Mouse (Mus musculus) gonadal fat pad, adult 2 months (tissue): Measurements from ENCODE around the gene Pip4k2b. TPM values are rescaled to one million over a fixed set of nuclear protein-coding genes. Genes with fewer than 3 reads are reported as not detected.

Experiments used
- DNase-seq: peaks from one replicate; pipeline ENCODE4 v3.0.0-alpha.2; 2012; ENCODE audit warnings: low read depth
- polyA plus RNA-seq: library from polyadenylated mRNA; depleted of rRNA; stranded (reverse); fragments of >200 nt; gene quantifications from 2 replicates; pipeline ENCODE4 v1.2.3, GENCODE M21; 2012; rRNA removed

Gene Pip4k2b
- polyA plus RNA-seq, 1 experiment = 16.5 TPM

GRCm38 (mm10) chr11:97666794-97667193 lies 77.7 kb downstream of the Pip4k2b start:
- DNase-seq = no peak

DNA sequence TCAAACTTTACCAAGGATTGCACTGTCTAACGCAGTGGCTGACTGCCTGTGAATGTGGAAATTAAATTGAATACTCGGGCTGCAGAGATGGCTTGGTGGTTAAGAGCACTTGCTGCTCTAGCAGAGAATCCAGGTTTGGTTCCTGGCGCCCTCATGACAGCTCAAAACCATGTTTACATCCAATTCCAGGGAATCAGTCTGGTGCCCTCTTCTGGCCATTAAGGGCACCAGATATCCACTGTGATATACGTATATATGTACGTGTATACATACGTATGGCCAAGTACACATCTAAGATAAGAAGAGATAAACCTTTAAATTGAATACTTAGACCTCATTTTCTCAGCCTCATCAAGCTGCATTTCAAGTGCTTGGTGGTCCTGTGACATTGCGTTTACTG lies 78.3 kb downstream of the Pip4k2b start:
- DNase-seq = no peak

DNA sequence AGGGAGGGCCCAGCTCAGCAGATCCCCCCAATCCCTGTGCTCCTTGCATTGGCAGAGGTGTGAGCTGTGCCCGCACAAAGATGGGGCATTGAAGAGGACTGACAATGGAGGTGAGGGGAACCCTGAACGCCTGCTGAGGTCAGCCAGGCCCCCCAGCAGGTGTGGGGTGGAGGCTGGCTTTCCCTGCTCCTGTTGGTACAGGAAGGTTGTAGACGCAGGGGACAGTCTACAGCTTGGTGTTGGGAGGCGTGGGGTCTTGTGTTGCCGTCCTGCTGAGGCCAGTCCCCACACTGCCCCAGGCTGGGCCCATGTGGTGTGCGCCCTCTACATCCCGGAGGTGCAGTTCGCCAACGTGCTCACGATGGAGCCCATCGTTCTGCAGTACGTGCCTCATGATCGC lies 79.1 kb downstream of the Pip4k2b start:
- DNase-seq = no peak

Other genes with a start within 250 kb of the Pip4k2b start
- 0.07 and 0.24 TPM in 2 replicates for gene 4933428G20Rik, start 244.4 kb downstream of the Pip4k2b start, polyA plus RNA-seq
- 0.77 and 1.2 TPM in 2 replicates for gene Srcin1, start 168.5 kb downstream of the Pip4k2b start, polyA plus RNA-seq
- gene Epop, start 115.0 kb downstream of the Pip4k2b start, polyA plus RNA-seq = 0.51 and 0.62 TPM in 2 replicates
- 24.5 and 28.8 TPM in 2 replicates for gene Mllt6, start 81.3 kb downstream of the Pip4k2b start, polyA plus RNA-seq
- gene Cisd3, start 58.9 kb downstream of the Pip4k2b start, polyA plus RNA-seq = 54.1 and 83.1 TPM in 2 replicates
- gene Pcgf2, start 44.2 kb downstream of the Pip4k2b start, polyA plus RNA-seq = 33.7 and 43.8 TPM in 2 replicates
- 327 and 453 TPM in 2 replicates for gene Psmb3, start 41.3 kb downstream of the Pip4k2b start, polyA plus RNA-seq
- gene Cwc25, start 21.9 kb upstream of the Pip4k2b start, polyA plus RNA-seq = 8.3 and 8.7 TPM in 2 replicates
- 0.70 TPM in 1 of 2 replicates, not detected in the other for gene 1700001P01Rik, start 31.2 kb upstream of the Pip4k2b start, polyA plus RNA-seq
- 161 and 167 TPM in 2 replicates for gene Rpl23, start 37.7 kb upstream of the Pip4k2b start, polyA plus RNA-seq
- 106 and 107 TPM in 2 replicates for gene Lasp1, start 54.3 kb upstream of the Pip4k2b start, polyA plus RNA-seq
- gene B230217C12Rik, start 96.1 kb upstream of the Pip4k2b start, polyA plus RNA-seq = 1.3 and 2.1 TPM in 2 replicates
- 0.39 and 1.2 TPM in 2 replicates for gene Fbxo47, start 139.4 kb upstream of the Pip4k2b start, polyA plus RNA-seq
- gene Plxdc1, start 241.7 kb upstream of the Pip4k2b start, polyA plus RNA-seq = 5.6 and 9.0 TPM in 2 replicates